Mouse (Mus musculus) MEL (cell line): ENCODE measurements around the gene Aurka. TPM values are rescaled to one million over a fixed set of nuclear protein-coding genes. Genes with fewer than 3 reads are reported as not detected.
A peak's percentile ranks its signal among the peaks of the same experiment; 100 is the strongest.

Experiments
- DNase-seq: peaks from one replicate; pipeline ENCODE4 v3.0.0; 2011; ENCODE audit warnings: low read depth, low spot score
- H3K27ac ChIP-seq: 2 replicates; pipeline ENCODE4 v1.5.1; 2012; ENCODE audit warnings: low read depth, mild to moderate bottlenecking, control low read depth, low read length, moderate library complexity; ENCODE audit not compliant: control insufficient read depth
- H3K27me3 ChIP-seq, 2 experiments: fragments of 150-350 bp in 1 of 2; sonication (generic) in 1 of 2; 2 replicates each; pipeline ENCODE4 v1.6.1; 2012; ENCODE audit warnings: low read length in 2 of 2, mild to moderate bottlenecking in 2 of 2, improper control_type of control experiment in 1 of 2, moderate library complexity in 1 of 2; ENCODE audit not compliant: insufficient read depth in 2 of 2, control insufficient read depth in 1 of 2
- H3K36me3 ChIP-seq, 2 experiments: 2 replicates each; pipeline ENCODE4 v1.6.1; 2012 to 2014; ENCODE audit warnings: low read length in 2 of 2, improper control_type of control experiment in 1 of 2, inconsistent platforms in 1 of 2, mild to moderate bottlenecking in 1 of 2; ENCODE audit not compliant: insufficient read depth in 2 of 2, control insufficient read depth in 1 of 2
- H3K4me1 ChIP-seq, 2 experiments: fragments of 150-350 bp in 1 of 2; sonication (generic) in 1 of 2; 2 replicates each; pipeline ENCODE4 v1.6.1; 2012; ENCODE audit warnings: low read length in 2 of 2, improper control_type of control experiment in 1 of 2, mild to moderate bottlenecking in 1 of 2; ENCODE audit not compliant: insufficient read depth in 2 of 2, control insufficient read depth in 1 of 2
- H3K4me3 ChIP-seq, 2 experiments: fragments of 150-350 bp in 1 of 2; sonication (generic) in 1 of 2; 2 replicates each; pipeline ENCODE4 v1.5.1; 2012; ENCODE audit warnings: low read depth in 2 of 2, low read length in 2 of 2, mild to moderate bottlenecking in 2 of 2, moderate library complexity in 2 of 2, control low read depth in 1 of 2, improper control_type of control experiment in 1 of 2; ENCODE audit not compliant: control insufficient read depth in 1 of 2, insufficient read depth in 1 of 2
- H3K79me2 ChIP-seq: 2 replicates; pipeline ENCODE4 v1.6.1; 2012; ENCODE audit warnings: mild to moderate bottlenecking, low read length, moderate library complexity; ENCODE audit not compliant: control insufficient read depth, poor library complexity, insufficient read depth
- H3K9ac ChIP-seq: 2 replicates; pipeline ENCODE4 v1.6.1; 2012; ENCODE audit warnings: low read depth, mild to moderate bottlenecking, control low read depth, low read length, moderate library complexity; ENCODE audit not compliant: control insufficient read depth, poor library complexity, severe bottlenecking
- H3K9me3 ChIP-seq: fragments of 150-350 bp; sonication (generic); replicated peaks from 2 replicates; pipeline ENCODE4 v1.6.1; 2012; ENCODE audit warnings: mild to moderate bottlenecking, low read length, improper control_type of control experiment, moderate library complexity; ENCODE audit not compliant: insufficient read depth
- BHLHE40 ChIP-seq: IDR thresholded peaks from 2 replicates; pipeline ENCODE4 v1.6.1; 2012; ENCODE audit warnings: low read depth, mild to moderate bottlenecking, inconsistent platforms, low read length, improper control_type of control experiment, borderline replicate concordance
- CHD1 ChIP-seq: IDR thresholded peaks from 2 replicates; pipeline ENCODE4 v1.6.1; 2012; ENCODE audit warnings: low read depth, mild to moderate bottlenecking, inconsistent platforms, low read length, improper control_type of control experiment
- CTCF ChIP-seq, 3 experiments: IDR thresholded peaks in 2 of 3; conservative IDR thresholded peaks in 1 of 3; 2 replicates each; pipeline ENCODE4 v1.5.1; 2011 to 2012; ENCODE audit warnings: low read length in 3 of 3, low read depth in 2 of 3, mild to moderate bottlenecking in 2 of 3, improper control_type of control experiment in 1 of 3, inconsistent platforms in 1 of 3, mixed read lengths in 1 of 3, moderate library complexity in 1 of 3; ENCODE audit not compliant: control insufficient read depth in 1 of 3, insufficient read depth in 1 of 3, poor library complexity in 1 of 3, severe bottlenecking in 1 of 3
- E2F4 ChIP-seq: IDR thresholded peaks from 2 replicates; pipeline ENCODE4 v1.6.1; 2011; ENCODE audit warnings: low read depth, low read length, improper control_type of control experiment, borderline replicate concordance
- ELF1 ChIP-seq: IDR thresholded peaks from 2 replicates; pipeline ENCODE4 v1.6.1; 2014; ENCODE audit warnings: low read depth, mild to moderate bottlenecking, inconsistent platforms, low read length, improper control_type of control experiment, moderate library complexity
- EP300 ChIP-seq, 2 experiments: IDR thresholded peaks; 2 replicates each; pipeline ENCODE4 v1.6.1; 2011; ENCODE audit warnings: improper control_type of control experiment in 2 of 2, low read length in 2 of 2, low read depth in 1 of 2, mild to moderate bottlenecking in 1 of 2
- ETS1 ChIP-seq: IDR thresholded peaks from 2 replicates; pipeline ENCODE4 v1.6.1; 2012; ENCODE audit warnings: low read depth, mild to moderate bottlenecking, inconsistent platforms, low read length, improper control_type of control experiment, moderate library complexity
- HCFC1 ChIP-seq: IDR thresholded peaks from 2 replicates; pipeline ENCODE4 v1.6.1; 2012; ENCODE audit warnings: low read depth, mild to moderate bottlenecking, inconsistent platforms, low read length, improper control_type of control experiment, moderate library complexity
- JUND ChIP-seq: IDR thresholded peaks from 2 replicates; pipeline ENCODE4 v1.6.1; 2011; ENCODE audit warnings: low read depth, mild to moderate bottlenecking, improper control_type of control experiment, low read length
- KAT2A ChIP-seq: conservative IDR thresholded peaks from 2 replicates; pipeline ENCODE4 v1.6.1; 2012; ENCODE audit warnings: low read depth, low read length, improper control_type of control experiment, inconsistent platforms
- MAFK ChIP-seq: IDR thresholded peaks from 2 replicates; pipeline ENCODE4 v1.6.1; 2011; ENCODE audit warnings: low read depth, mild to moderate bottlenecking, low read length, improper control_type of control experiment, borderline replicate concordance
- MAX ChIP-seq: IDR thresholded peaks from 2 replicates; pipeline ENCODE4 v1.6.1; 2011; ENCODE audit warnings: low read length, improper control_type of control experiment
- MEF2A ChIP-seq: IDR thresholded peaks from 2 replicates; pipeline ENCODE4 v1.6.1; 2014; ENCODE audit warnings: low read depth, mild to moderate bottlenecking, inconsistent platforms, low read length, improper control_type of control experiment; ENCODE audit not compliant: poor library complexity, insufficient replicate concordance, severe bottlenecking; ENCODE audit errors: extremely low read depth
- MXI1 ChIP-seq: IDR thresholded peaks from 2 replicates; pipeline ENCODE4 v1.6.1; 2011; ENCODE audit warnings: mild to moderate bottlenecking, low read depth, low read length, improper control_type of control experiment
- MYC ChIP-seq: IDR thresholded peaks from 2 replicates; pipeline ENCODE4 v1.6.1; 2011; ENCODE audit warnings: low read depth, mild to moderate bottlenecking, low read length, improper control_type of control experiment, moderate library complexity
- POLR2A ChIP-seq, 2 experiments: IDR thresholded peaks; 2 replicates each; pipeline ENCODE4 v1.6.1; 2011 to 2012; ENCODE audit warnings: low read length in 2 of 2, mild to moderate bottlenecking in 2 of 2, control low read depth in 1 of 2, improper control_type of control experiment in 1 of 2, low read depth in 1 of 2, moderate library complexity in 1 of 2; ENCODE audit not compliant: control insufficient read depth in 1 of 2, insufficient read depth in 1 of 2, poor library complexity in 1 of 2
- POLR2AphosphoS5 ChIP-seq: IDR thresholded peaks from 2 replicates; pipeline ENCODE4 v1.6.1; 2012; ENCODE audit warnings: low read depth, borderline replicate concordance, mild to moderate bottlenecking, inconsistent platforms, low read length, moderate library complexity, mixed read lengths
- RAD21 ChIP-seq: IDR thresholded peaks from 2 replicates; pipeline ENCODE4 v1.6.1; 2011; ENCODE audit warnings: mild to moderate bottlenecking, low read depth, low read length, improper control_type of control experiment
- RCOR1 ChIP-seq: IDR thresholded peaks from 2 replicates; pipeline ENCODE4 v1.6.1; 2012; ENCODE audit warnings: low read depth, mild to moderate bottlenecking, inconsistent platforms, low read length, improper control_type of control experiment
- SMC3 ChIP-seq: IDR thresholded peaks from 2 replicates; pipeline ENCODE4 v1.6.1; 2011; ENCODE audit warnings: low read depth, low read length, improper control_type of control experiment
- TAL1 ChIP-seq: IDR thresholded peaks from 2 replicates; pipeline ENCODE4 v1.6.1; 2012; ENCODE audit warnings: mild to moderate bottlenecking, inconsistent platforms, low read length, moderate library complexity, mixed read lengths
- TBP ChIP-seq: IDR thresholded peaks from 2 replicates; pipeline ENCODE4 v1.8.0; 2011; ENCODE audit warnings: low read depth, low read length, improper control_type of control experiment
- USF2 ChIP-seq, 2 experiments: IDR thresholded peaks; 2 replicates each; pipeline ENCODE4 v1.6.1; 2011 to 2012; ENCODE audit warnings: improper control_type of control experiment in 2 of 2, low read length in 2 of 2, borderline replicate concordance in 1 of 2, inconsistent platforms in 1 of 2, low read depth in 1 of 2, mild to moderate bottlenecking in 1 of 2; ENCODE audit not compliant: insufficient read depth in 1 of 2
- ZKSCAN1 ChIP-seq: IDR thresholded peaks from 2 replicates; pipeline ENCODE4 v1.6.1; 2012; ENCODE audit warnings: low read depth, mild to moderate bottlenecking, inconsistent platforms, low read length, improper control_type of control experiment, moderate library complexity
- ZMIZ1 ChIP-seq: IDR thresholded peaks from 2 replicates; pipeline ENCODE4 v1.6.1; 2012; ENCODE audit warnings: low read depth, mild to moderate bottlenecking, inconsistent platforms, low read length, improper control_type of control experiment, moderate library complexity
- polyA plus RNA-seq, 2 experiments: library from polyadenylated mRNA; stranded (reverse) in 1 of 2; unstranded in 1 of 2; fragments of >175 nt in 1 of 2; fragments of >200 nt in 1 of 2; gene quantifications; 2 replicates each; pipeline versions ENCODE4 v1.2.1 to v1.2.4; 2012; ENCODE audit warnings: low replicate concordance in 2 of 2, low read depth in 1 of 2; ENCODE audit not compliant: insufficient read length in 2 of 2, insufficient read depth in 1 of 2, missing spikeins in 1 of 2
- total RNA-seq: library from RNA; depleted of rRNA; stranded (reverse); fragments of 300-350 nt; gene quantifications from 2 replicates; pipeline ENCODE4 v1.2.3, GENCODE M21; 2012

Gene Aurka
- total and polyA plus RNA-seq, 3 experiments = 110 to 236 (median 150) TPM

DNA sequence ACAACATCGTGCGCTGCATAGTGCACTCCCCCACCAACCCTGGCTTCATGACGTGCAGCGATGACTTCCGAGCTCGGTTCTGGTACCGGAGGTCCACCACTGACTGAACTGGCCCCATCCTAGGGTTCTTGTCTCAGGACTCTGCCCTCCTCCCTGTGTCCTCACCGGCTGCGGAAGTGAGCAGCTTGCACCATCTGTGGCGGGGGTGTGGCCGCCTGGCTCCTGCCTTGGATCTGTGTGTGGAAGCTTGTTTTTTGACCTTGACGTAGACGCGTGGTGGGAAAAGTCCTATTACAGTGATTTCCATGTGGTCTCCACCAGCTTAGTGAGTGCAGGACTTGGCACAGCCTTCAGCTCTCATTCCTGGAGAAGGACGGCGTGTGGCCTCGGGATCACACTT is 10.2 kb upstream of the Aurka start:
- no peak for DNase-seq
- Histone ChIP-seq H3K4me1 (no peaks in the 10 kb centered on the region), H3K27ac (no peak overlapping the region), H3K27me3 (no peaks in the 10 kb centered on the region)
- no peak for TF ChIP-seq RCOR1
- no peak for TF ChIP-seq E2F4
- no peak for TF ChIP-seq POLR2AphosphoS5
- no peak for TF ChIP-seq MEF2A
- TF ChIP-seq ETS1 = no peak
- TF ChIP-seq, all 39 proteins: peak for 0
- H3K9me3 ChIP-seq = no peaks in the 10 kb centered on the region
- H3K4me3 ChIP-seq = no peak overlapping the region
- no peak overlapping the region for H3K9ac ChIP-seq
- H3K36me3 ChIP-seq = peaks cover 0 to 9% of the 10 kb centered on the region in 2 experiments; a peak in 2 of 4 replicates
- no peaks in the 10 kb centered on the region; the same call in 1 of the 2 replicates for H3K79me2 ChIP-seq

- no peak for TF ChIP-seq EP300 (IDR thresholded peaks at IDR 0.05; ENCODE audit: low read depth in 1 of 2, low read length in 2 of 2)
- no peak for TF ChIP-seq TBP
- TF ChIP-seq CTCF (IDR thresholded peaks at IDR 0.05 in 2 of 3, conservative IDR thresholded peaks at IDR 0.05 in 1 of 3; ENCODE audit: control insufficient read depth in 1 of 3, insufficient read depth in 1 of 3, low read depth in 2 of 3, low read length in 3 of 3, poor library complexity in 1 of 3, severe bottlenecking in 1 of 3) = peak; percentile 47 to 61 (median 60)
- TF ChIP-seq CHD1 = no peak
- peak; percentile 54 for TF ChIP-seq RAD21
- TF ChIP-seq SMC3 = peak; percentile 39; the same call in 1 of the 2 replicates
- no peak for TF ChIP-seq USF2 (IDR thresholded peaks at IDR 0.05; ENCODE audit: borderline replicate concordance in 1 of 2, insufficient read depth in 1 of 2, low read depth in 1 of 2, low read length in 2 of 2)
- TF ChIP-seq, all 39 proteins: peak for 3
- H3K79me2 ChIP-seq = peaks cover 8% of the 10 kb centered on the region; the same call in 1 of the 2 replicates
- H3K9ac ChIP-seq = no peak overlapping the region
- H3K36me3 ChIP-seq = peaks cover 0 to 14% of the 10 kb centered on the region in 2 experiments; a peak in 2 of 4 replicates
- DNase-seq = peak; percentile 55
- H3K27me3 ChIP-seq = no peaks in the 10 kb centered on the region
- no peaks in the 10 kb centered on the region for H3K4me1 ChIP-seq
- no peak overlapping the region for H3K4me3 ChIP-seq
- H3K9me3 ChIP-seq = no peaks in the 10 kb centered on the region
- no peak overlapping the region for H3K27ac ChIP-seq
Measured at GRCm38 (mm10) chr2:172378332-172378731, 8.0 kb upstream of the Aurka start.

DNA sequence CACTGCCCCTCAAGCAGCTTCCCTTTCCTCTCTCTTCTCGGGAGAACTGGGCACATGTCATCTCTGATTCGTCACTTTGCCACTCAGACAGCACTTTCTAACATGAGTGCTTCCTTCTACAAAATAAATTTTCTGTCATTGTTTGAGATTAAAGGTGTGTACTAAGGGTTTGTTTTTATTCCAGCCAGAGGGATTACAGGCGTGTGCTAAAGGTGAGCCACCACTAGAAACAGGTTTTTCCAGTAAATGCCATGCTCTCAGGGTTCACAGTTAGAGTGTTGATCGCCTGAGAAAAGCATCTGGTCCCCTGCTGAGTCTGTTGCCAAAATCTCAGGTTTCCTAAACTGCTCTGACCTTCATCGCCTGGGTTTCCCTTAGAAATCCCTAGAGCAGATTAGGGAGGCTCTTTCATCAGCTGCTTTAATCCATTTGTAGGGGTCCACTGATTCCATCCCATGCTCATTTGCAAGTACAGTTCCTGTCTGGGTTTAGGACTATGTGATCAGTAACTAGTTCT is 6.7 kb upstream of the Aurka start:
- Histone ChIP-seq H3K27me3 (no peaks in the 10 kb centered on the region), H3K4me1 (no peaks in the 10 kb centered on the region), H3K27ac (no peak overlapping the region), H3K4me3 (no peak overlapping the region), H3K9me3 (no peaks in the 10 kb centered on the region), H3K36me3 (peaks cover 4 to 18% of the 10 kb centered on the region in 2 experiments), H3K79me2 (peaks cover 19% of the 10 kb centered on the region)
- DNase-seq = no peak
- no peak for TF ChIP-seq MXI1
- TF ChIP-seq HCFC1 = no peak
- no peak for TF ChIP-seq POLR2A (IDR thresholded peaks at IDR 0.05; ENCODE audit: control insufficient read depth in 1 of 2, insufficient read depth in 1 of 2, low read depth in 1 of 2, low read length in 2 of 2, poor library complexity in 1 of 2)
- no peak for TF ChIP-seq TBP
- no peak for TF ChIP-seq KAT2A
- TF ChIP-seq MAX = no peak
- no peak for TF ChIP-seq BHLHE40
- TF ChIP-seq ZMIZ1 = no peak
- TF ChIP-seq JUND = no peak
- TF ChIP-seq MYC = no peak
- TF ChIP-seq TAL1 = no peak
- no peak for TF ChIP-seq ELF1
- no peak for TF ChIP-seq SMC3
- TF ChIP-seq MEF2A = no peak
- no peak for TF ChIP-seq ZKSCAN1
- no peak for TF ChIP-seq MAFK
- TF ChIP-seq, all 39 proteins: peak for 0
- H3K9ac ChIP-seq = no peak overlapping the region
